ENCODE assay signal across 15 mouse cellular contexts in genomic region chr10:94265656-94266542, GRCm38 (mm10). TPM values are rescaled to one million over a fixed set of nuclear protein-coding genes. Genes with fewer than 3 reads are reported as not detected.
DNase-seq lines count a peak whose midpoint lies in the region; ATAC-seq lines count a peak whose summit lies in the region.
"Had no signal": no experiment of that assay in that cellular context is flagged by ENCODE, and none has a peak within 500 bp of the region (broad histone marks: within the 10 kb centered on the region; RNA-seq: fewer than 3 reads in every experiment).

No protein-coding gene starts in this region.

- H3K4me1 ChIP-seq in midbrain, embryonic 11.5 days (ENCODE audit: control insufficient read depth, insufficient read depth, low read length): 0 out of 2 replicates have a peak, but pooled peaks cover 2% of the 10 kb centered on the region
- H3K4me1 ChIP-seq: embryonic facial prominence, embryonic 15.5 days had no signal

- intact Hi-C loops in left cerebral cortex, postnatal 4 days (cut with DNase I): no loop called here

- peak; percentile 78 for DNase-seq in left cerebral cortex, postnatal 4 days
- no peak for DNase-seq in left cerebral cortex, adult 11 months (ENCODE audit: low spot score)
- DNase-seq in cerebellum, postnatal 14 days: peak; percentile 61 to 66
- no peak for DNase-seq in midbrain, embryonic 11.5 days (ENCODE audit: low spot score, missing footprints)
- DNase-seq in testis, postnatal 10 days (ENCODE audit: low spot score): no peak
- no peak for DNase-seq in adrenal gland, adult 18-20 months (ENCODE audit: low spot score in 2 of 2)
- no peak for DNase-seq in natural killer cell, adult 2 months (ENCODE audit: low spot score in 2 of 2)
- DNase-seq: gastrocnemius, postnatal 36 days had no signal

- H3K27ac ChIP-seq in midbrain, embryonic 11.5 days (ENCODE audit: low read depth, low read length): no peak overlapping the region
- H3K27ac ChIP-seq: embryonic facial prominence, embryonic 15.5 days; kidney, embryonic 15.5 days; left cerebral cortex, adult 2 months had no signal

- no peak overlapping the region for H3K4me3 ChIP-seq in midbrain, embryonic 11.5 days (ENCODE audit: low read depth, low read length)
- H3K4me3 ChIP-seq: embryonic facial prominence, embryonic 15.5 days; kidney, embryonic 15.5 days; left cerebral cortex, adult 2 months had no signal

- no peaks in the 10 kb centered on the region for H3K27me3 ChIP-seq in midbrain, embryonic 11.5 days (ENCODE audit: control insufficient read depth, insufficient read depth, low read length)
- H3K27me3 ChIP-seq: embryonic facial prominence, embryonic 15.5 days; kidney, embryonic 15.5 days had no signal

- ATAC-seq in cerebellum, adult (ENCODE audit: insufficient number of reproducible peaks, low FRiP score, low TSS enrichment): peak; percentile 37; the same call in 1 of the 2 replicates
- ATAC-seq in midbrain, embryonic 11.5 days (ENCODE audit: low FRiP score): no peak
- ATAC-seq: lung, postnatal 0 days had no signal

- WGBS in midbrain, embryonic 11.5 days: 65% methylated on average over 17 of the region's 17 CpGs

- H3K36me3 ChIP-seq in midbrain, embryonic 11.5 days (ENCODE audit: control insufficient read depth, insufficient read depth, low read length): no peaks in the 10 kb centered on the region
- H3K36me3 ChIP-seq: embryonic facial prominence, embryonic 15.5 days; kidney, embryonic 15.5 days had no signal

- no peak overlapping the region for H3K4me2 ChIP-seq in midbrain, embryonic 11.5 days
- H3K4me2 ChIP-seq: embryonic facial prominence, embryonic 15.5 days; kidney, embryonic 15.5 days had no signal

- H3K9ac ChIP-seq in midbrain, embryonic 11.5 days (ENCODE audit: low read length): peak overlapping the region; percentile 12; the same call in 1 of the 2 replicates
- H3K9ac ChIP-seq: embryonic facial prominence, embryonic 15.5 days; kidney, embryonic 15.5 days had no signal

- 0 out of 2 replicates have a peak, but pooled peaks cover 2% of the 10 kb centered on the region for H3K9me3 ChIP-seq in midbrain, embryonic 11.5 days (ENCODE audit: control insufficient read depth, low read length)
- H3K9me3 ChIP-seq: embryonic facial prominence, embryonic 15.5 days; kidney, embryonic 15.5 days had no signal

RNA-seq across cellular contexts. Expression of gene Gm4792, which starts 32.6 kb away (rescaled TPM):
- total RNA-seq in left cerebral cortex, postnatal 4 days (2021): not detected
- polyA plus RNA-seq in midbrain, embryonic 11.5 days (2014; fragmentation: Nextera tagmentation; extraction: Ambion mirVana): not detected in 2 replicates
- total RNA-seq in adrenal gland, adult 18-20 months (2021): not detected
- total RNA-seq: gastrocnemius, postnatal 36 days; heart, postnatal 25 days; left cerebral cortex, adult 2 months had no signal
- polyA plus RNA-seq: embryonic facial prominence, embryonic 15.5 days; kidney, embryonic 15.5 days; lung, postnatal 0 days; testis, adult 2 months had no signal

RNA-seq across cellular contexts. Expression of gene Tmcc3, which starts 45.9 kb away (rescaled TPM):
- 10 to 100 TPM; 11.8 to 14.6 TPM for total RNA-seq in left cerebral cortex, postnatal 4 days (2021)
- 3.2 and 4.0 TPM in 2 replicates for polyA plus RNA-seq in midbrain, embryonic 11.5 days (2014; fragmentation: Nextera tagmentation; extraction: Ambion mirVana)
- 10 to 100 TPM; 14.4 to 28.2 TPM for total RNA-seq in adrenal gland, adult 18-20 months (2021)

Comparison
In these comparisons a context has a peak if more than half of its experiments do, and no peak if none do; other contexts are left out.
1. DNase-seq: peak in left cerebral cortex, postnatal 4 days (single experiment) and cerebellum, postnatal 14 days (2 of 2); none in left cerebral cortex, adult 11 months (single experiment), midbrain, embryonic 11.5 days (single experiment), testis, postnatal 10 days (single experiment), adrenal gland, adult 18-20 months (0 of 2) and natural killer cell, adult 2 months (0 of 2).